Mouse (Mus musculus) cerebellum, adult 2 months (tissue): Measurements from ENCODE around the gene Atoh1.

Experiments used
- CTCF ChIP-seq: fragments of 200-500 bp; IDR thresholded peaks from 2 replicates; pipeline ENCODE4 v1.5.1; 2011; ENCODE audit warnings: low read depth, mild to moderate bottlenecking, control low read depth, low read length, moderate library complexity, borderline replicate concordance; ENCODE audit not compliant: insufficient read depth
- POLR2A ChIP-seq: fragments of 200-500 bp; IDR thresholded peaks from 2 replicates; pipeline ENCODE4 v1.6.1; 2011; ENCODE audit warnings: low read length, control low read depth, borderline replicate concordance; ENCODE audit not compliant: insufficient read depth

DNA sequence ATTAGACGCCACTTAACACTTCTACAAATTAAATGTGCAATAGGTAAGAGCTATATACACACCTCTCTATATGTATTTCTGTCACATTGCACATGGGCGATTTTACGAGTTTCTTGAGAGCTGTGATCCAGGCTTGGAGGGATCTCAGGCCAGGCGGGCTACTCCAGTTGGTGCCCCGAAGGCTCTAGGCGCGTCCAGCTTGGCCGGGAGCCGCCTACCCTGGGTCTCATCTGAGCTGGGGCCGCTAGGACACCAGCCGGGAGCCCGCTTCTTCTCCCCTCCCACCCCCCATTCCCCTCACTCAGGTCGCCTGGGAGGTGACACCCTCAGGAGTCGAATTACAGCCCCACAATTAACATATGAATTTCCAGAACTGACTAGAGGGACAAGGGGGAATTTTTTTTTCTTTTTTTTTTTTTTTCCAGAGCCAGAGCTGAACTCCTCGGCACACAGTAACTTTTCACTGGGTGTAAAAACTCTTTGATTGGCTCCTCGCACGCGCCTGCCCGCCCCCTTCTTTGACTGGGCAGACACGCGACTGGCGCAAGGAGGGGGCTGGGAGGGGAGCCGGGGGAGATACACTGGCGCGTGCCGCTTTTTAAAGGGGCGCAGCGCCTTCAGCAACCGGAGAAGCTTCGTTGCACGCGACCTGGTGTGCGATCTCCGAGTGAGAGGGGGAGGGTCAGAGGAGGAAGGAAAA, at the start of gene Atoh1:
- TF ChIP-seq POLR2A, result no peak
- TF ChIP-seq CTCF, result no peak
